Mouse (Mus musculus): ENCODE measurements at regions not wholly inside any gene's neighbourhood (a gene's known extent, or its start where the extent isn't known, plus 50 kb on each side); places are given as distances from the start of the nearest gene placed in this dataset.
"Not testable (repeated sequence)": the region's sequence is repeated elsewhere in the genome, so short reads cannot be mapped to it uniquely, and the experiment has no call there.

DNA sequence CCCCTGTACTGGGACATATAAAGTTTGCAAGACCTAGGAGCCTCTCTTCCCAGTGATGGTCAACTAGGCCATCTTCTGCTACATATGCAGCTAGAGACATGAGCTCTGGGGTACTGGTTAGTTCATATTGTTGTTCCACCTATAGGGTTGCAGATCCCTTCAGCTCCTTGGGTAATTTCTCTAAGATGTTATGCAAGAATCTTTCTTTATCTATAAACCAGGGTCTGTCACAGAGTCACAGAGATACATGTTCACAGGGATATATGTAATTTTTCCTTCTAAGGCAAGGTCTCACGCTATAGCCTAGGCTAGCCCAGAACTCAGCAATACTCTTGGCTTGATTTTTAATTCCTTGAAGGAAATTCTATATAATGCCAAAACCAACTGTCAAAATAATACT lies 56.9 kb downstream of the Zfp36l1 start:
- in situ Hi-C loops (cut with MboI; ENCODE audit: unreplicated experiment in 2 of 2): not testable (repeated sequence)

DNA sequence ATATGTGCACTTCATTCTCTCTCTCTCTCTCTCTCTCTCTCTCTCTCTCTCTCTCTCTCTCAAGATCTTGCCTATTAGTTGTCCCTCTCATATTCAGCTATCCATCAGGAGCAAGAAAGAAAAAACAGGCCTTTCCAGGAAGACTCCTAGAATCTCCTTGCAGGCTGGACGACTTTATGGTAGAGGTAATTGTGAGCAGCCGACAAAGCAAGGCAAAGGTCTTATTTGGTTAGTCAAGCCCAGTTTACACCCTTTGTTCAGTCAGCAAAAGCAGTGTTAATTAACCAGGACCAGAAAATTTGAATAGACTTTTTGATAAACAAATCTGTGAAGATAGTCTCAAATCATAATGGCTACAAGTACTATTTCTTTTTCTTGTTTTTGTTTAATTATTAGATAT lies 57.4 kb downstream of the Zfp36l1 start:
- in situ Hi-C loops (cut with MboI; ENCODE audit: unreplicated experiment in 2 of 2): no loop called here

DNA sequence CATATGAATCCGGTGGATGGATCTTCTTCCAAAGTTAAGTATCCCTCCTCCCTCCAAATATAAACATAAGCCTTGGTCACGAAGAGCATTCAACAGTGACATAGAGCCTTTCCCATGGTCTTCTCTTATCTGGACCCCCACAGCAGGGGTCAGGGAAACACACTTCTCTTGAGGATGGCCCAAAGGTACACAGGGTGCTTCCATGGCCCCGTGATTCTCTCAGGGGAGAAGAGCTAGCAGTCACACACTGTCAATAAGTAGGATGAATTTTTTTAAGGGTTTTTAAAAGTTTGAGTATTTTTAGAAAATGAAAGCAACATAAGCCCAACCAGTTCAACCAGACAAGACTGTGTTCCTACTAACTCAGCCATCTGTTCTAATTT lies 58.2 kb downstream of the Zfp36l1 start:
- in situ Hi-C loops (cut with MboI; ENCODE audit: unreplicated experiment in 2 of 2): no loop called here

DNA sequence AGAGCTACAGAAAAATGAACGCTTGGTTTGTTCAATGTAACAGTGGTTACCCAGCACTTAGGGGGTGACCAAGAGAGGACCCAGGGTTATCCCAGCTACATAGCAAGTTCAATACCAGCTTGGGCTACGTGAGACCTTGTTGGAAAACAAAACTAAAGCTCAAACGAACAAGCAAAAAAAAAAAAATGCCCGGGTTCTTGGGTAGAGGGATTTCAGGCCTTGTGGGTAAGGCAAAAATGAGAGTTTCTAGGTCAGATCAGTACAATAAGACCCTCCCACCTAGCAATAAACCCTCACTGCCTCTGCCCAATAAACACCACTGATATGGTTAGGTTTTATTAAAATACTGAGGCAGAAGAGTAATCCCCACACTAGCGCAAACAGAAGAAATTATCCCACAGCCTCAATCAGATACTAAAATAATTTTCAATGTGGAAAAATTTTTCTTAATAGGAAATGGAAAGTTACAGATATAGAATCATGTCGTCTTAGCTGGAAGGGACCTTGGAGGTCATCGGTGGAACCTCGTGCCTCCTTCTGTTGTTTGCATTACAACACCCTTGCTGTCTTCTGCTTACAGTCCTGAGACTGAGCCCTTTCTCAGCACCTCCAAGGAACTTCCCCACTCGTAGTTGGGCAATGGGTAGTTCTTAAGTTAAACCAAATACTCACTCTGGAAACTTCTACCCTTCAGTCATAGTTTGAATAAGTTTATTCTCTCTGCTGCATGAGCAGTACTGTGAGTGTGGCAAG lies 58.7 kb downstream of the Zfp36l1 start:
- in situ Hi-C loops (cut with MboI; ENCODE audit: unreplicated experiment in 2 of 2): no loop called here

DNA sequence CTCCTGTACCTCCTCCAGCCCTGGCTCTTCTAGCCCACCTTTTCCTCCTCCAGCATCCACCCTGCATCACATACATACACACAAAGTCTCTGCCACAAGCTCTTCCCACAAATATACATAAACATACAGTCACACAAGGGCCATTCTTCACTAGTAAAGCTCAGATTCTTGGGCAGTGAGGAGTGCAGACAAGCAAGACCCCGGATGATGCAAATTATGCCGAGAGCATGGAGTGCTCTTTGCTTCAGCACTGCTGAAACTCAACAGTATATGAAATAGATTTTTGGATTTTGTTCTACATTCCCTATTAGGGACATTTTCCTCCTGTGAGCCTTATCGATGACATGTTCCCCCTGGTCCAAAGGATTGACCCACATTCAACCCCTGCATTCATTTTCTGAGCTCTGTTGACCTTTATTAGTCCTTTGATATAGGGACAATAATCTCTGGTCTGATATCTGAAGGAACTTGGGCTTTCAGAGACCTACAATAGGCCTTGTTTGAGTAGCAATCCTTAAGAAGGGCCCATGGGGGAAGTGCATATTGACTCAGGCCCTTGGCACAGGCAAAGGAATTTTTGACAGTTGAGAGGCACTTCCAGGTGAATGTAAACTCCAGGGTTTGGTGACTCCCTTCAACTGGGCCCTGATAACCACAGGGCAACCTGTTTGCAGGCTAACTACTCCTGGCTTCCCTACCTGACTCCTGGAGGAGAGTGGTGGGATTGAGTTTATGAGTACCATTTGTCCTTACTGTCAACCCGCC lies 64.4 kb downstream of the Zfp36l1 start:
- in situ Hi-C loops (cut with MboI; ENCODE audit: unreplicated experiment in 2 of 2): no loop called here

DNA sequence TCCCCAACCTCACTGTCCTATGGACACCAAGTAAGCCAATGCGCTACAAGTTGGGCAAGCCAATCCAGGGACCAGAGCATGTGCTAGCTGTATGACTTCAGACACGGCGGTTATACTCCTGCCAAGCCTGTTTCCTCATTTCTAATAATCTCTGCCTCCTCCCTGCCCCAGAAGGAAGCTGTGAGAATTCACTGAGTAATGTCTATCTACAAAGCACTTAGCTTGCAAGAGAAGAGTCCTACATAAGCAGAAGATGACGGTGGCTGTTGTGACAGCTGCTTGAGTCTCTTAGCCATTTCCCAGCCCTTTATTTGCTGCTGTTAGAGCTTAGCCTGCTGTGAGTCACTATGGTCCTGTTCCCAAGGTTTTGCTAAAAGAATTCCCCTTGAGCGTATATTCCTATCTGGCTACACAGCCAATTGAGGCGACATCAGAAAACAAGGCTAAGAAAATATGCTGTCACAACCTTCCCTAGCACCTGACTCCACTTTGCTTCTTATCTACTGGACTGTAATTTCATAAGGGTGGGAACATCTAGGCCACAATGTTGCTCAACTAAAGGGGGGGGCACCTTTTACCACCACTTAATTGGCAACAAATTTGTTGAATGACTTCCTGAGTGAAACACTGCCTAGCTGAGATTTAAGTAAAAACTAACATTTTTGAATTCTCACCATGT lies 66.0 kb downstream of the Zfp36l1 start:
- in situ Hi-C loops (cut with MboI; ENCODE audit: unreplicated experiment in 2 of 2): no loop called here

DNA sequence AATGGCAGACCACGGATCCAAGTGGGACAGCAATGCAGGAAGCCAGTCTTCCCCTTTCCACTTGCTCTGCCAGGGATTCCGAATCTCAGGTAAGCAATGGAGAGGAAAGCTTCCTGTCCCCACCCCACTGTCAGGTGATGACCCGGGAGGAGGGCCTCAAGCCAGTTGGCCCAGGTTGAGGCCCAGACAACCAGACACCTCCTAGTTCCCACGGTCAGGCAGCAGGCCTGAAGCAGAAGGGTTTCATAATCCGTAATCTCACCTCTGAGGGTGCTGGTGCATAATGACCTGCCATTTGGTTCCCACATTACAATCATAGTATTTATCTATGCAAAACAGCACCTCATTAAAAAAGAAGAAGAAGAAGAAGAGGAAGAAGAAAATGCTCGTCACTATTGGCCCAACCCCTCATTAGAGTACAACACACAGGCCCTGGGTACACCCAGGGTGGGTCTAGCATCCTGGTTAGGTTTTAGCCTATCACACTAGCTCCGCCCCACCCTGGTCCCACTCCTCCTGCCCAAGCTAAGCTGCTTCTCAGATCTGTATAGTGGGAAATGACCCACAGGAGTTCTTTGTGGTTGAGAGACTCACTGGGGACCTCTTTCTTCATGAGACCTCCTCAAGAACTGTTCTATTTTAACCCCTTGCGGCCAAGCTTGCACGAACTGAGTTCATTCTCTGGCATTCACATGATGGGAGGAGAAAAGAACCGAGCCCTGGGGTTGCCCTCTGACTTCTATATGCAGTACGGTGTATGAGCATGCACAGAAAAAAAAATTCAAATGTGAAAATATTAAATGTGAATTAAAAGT lies 71.1 kb downstream of the Zfp36l1 start:
- in situ Hi-C loops (cut with MboI; ENCODE audit: unreplicated experiment in 2 of 2): no loop called here

DNA sequence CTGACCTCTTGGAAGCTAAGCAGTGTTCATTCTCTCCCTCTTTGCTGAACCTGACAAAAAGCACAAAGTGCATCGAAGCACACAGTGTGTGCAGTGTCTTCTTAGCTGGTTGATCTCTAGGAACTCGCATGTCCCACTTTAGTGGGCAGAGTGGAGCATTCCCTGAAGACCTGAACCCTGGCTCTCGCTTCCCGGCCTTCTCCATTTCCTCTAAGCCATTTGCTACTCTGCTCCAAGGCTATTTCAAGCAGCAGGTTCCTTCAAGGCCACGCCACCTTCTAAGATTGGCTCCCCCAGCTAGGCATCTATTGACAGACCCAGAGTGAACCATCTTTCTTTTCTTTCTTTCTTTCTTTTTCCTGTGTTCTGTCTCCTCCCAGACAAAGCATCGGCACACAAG lies 71.8 kb downstream of the Zfp36l1 start:
- in situ Hi-C loops (cut with MboI; ENCODE audit: unreplicated experiment in 2 of 2): no loop called here

DNA sequence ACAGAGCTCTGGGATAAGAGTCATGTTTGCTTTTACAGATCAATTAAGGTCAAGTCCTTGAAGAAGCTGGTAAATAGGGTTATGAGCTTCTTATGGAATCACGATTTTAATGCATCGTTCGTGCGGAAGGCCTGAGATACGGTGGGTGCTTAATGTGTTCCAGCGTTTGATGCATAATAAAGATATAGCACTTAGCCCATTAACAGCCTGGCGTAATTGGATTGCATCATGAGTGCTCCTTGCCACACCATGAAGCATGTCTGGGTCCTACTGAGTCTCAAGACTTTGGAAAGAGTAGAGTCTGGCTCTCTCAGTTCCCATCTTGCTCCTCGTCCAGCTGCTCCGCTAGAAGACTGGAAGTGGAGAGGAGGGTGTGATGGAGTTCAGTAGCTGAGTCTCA lies 72.6 kb downstream of the Zfp36l1 start:
- in situ Hi-C loops (cut with MboI; ENCODE audit: unreplicated experiment in 2 of 2): no loop called here

DNA sequence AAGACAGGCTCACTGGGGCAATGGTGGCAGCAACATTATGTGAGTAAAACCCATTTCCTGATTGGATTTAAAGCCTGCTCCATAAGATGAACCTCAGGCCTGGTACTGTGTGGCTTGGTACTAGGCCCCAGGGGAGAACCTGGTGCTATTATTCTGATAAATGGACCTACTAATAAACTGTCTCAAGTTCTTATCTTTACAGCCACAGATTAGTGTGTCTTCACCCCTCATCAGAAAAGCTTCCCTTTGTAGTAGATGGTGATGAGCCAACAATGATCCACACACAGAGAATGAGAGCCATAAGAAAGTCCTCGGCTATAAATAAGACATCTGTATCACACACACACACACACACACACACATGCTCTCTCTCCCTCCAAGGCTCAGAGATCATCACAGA lies 73.7 kb downstream of the Zfp36l1 start:
- in situ Hi-C loops (cut with MboI; ENCODE audit: unreplicated experiment in 2 of 2): no loop called here

DNA sequence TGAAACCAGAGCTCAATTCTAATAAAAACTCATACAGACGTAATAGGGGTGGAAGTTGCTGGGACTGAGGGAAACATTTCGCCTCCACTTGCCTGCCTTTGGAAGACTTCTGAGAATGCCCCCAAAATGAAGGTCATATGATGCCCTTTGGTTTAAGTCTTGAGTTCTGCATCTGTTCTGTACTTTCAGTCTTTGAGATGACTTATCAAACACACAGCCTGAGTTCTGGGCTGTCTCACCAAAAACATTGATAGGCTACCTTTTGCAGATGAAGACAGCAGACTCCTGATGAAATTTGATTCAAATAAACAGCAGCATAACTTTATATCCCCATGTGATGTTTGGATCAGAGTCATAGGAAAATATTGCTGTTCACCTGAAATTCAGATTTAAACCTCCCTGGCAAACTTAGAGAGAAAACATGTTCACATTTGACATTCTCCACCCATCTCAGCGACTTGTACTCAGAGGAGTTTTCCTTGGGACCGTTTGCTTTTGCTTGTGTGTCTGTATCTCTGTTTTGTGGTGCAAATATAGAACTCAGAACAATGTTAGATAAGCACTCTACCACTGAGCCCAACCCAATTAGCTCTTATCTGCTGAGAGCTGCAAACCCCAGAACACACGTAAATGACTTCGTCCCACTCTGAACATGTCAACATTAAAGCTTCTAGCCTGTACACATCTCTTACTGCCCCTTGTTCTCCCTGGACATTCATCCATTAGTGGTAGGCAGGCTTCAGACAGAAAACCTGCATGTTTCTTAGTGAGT lies 77.1 kb downstream of the Zfp36l1 start:
- in situ Hi-C loops (cut with MboI; ENCODE audit: unreplicated experiment in 2 of 2): no loop called here

DNA sequence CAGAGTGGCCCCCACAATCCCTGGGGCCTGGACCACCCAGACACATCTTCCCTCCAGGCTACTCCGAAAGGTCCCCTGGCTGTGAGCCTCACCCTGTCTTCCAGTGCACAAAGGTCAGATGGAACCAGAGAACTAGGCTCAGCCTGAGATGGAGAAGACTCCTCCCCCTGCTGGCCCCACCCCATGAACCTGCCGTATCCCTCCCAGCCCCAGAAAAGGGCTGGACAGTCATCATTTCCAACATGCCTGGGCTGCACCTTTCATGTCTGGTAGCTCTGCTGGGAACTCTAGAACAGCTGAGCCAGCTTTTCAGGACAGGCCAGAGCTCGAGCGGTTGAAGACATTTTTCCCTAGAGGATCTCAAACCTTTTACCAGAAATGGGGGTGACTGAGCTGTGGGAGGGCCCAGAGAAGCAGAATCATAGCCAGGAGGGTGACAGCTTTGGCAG lies 77.8 kb downstream of the Zfp36l1 start:
- in situ Hi-C loops (cut with MboI; ENCODE audit: unreplicated experiment in 2 of 2): no loop called here

DNA sequence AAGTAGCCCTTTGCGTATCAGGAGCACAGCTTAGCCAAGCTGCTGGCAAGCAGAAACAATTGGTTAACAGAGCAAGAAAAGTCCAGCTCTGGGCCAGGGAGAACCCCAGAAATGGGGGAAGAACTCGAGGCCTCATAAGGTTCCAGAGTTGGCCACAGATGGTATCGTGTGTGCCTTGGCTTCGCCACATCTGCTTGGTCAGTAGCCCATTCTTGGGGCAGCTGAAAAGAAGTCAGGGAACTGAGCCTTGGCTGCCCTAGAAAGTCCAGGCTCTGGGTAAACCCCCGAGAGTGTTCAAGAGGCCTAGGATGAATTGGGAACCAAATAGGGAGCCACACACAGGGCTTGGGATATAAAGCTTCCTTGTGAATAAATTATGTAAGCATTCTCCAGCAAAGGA lies 78.7 kb downstream of the Zfp36l1 start:
- in situ Hi-C loops (cut with MboI; ENCODE audit: unreplicated experiment in 2 of 2): no loop called here

DNA sequence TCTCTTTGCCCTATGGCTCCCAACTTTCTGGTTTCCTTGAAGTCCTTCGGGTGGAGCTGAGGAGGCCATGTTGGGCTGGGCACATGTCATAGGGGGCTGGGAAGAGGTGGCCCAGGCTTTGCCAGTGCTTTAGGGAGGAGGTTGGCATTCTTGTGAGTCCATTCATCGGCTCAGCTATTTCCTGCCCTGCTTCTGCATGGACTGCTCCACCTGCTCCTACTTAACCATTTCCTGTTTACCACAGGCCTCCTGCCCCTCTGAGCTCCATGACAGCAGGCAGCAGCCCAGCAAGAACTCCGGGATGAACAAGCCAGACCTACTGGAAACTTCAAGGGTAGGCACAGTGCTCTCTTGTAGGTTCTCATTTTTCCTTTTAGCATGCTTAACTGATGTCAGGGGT lies 80.3 kb downstream of the Zfp36l1 start:
- in situ Hi-C loops (cut with MboI; ENCODE audit: unreplicated experiment in 2 of 2): no loop called here

DNA sequence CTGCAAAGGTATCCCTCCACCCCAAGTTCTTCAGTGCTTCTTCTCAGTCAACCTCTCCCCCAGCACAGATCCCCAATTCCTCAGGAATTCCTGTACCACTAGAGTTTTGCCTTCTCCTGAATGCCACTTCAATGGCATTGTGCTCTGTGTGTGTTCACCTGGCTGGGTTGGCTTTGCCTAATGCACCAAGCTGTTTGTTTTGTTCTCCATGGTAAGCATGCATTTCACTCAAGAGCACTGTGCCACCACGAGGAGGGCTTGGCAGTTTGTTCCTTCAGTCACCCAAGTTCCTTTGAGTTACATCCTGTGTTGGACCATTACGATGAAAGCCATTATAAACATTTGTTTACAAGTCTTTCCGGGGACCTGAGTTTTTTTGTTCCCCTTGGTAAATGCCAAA lies 84.5 kb downstream of the Zfp36l1 start:
- in situ Hi-C loops (cut with MboI; ENCODE audit: unreplicated experiment in 2 of 2): no loop called here

DNA sequence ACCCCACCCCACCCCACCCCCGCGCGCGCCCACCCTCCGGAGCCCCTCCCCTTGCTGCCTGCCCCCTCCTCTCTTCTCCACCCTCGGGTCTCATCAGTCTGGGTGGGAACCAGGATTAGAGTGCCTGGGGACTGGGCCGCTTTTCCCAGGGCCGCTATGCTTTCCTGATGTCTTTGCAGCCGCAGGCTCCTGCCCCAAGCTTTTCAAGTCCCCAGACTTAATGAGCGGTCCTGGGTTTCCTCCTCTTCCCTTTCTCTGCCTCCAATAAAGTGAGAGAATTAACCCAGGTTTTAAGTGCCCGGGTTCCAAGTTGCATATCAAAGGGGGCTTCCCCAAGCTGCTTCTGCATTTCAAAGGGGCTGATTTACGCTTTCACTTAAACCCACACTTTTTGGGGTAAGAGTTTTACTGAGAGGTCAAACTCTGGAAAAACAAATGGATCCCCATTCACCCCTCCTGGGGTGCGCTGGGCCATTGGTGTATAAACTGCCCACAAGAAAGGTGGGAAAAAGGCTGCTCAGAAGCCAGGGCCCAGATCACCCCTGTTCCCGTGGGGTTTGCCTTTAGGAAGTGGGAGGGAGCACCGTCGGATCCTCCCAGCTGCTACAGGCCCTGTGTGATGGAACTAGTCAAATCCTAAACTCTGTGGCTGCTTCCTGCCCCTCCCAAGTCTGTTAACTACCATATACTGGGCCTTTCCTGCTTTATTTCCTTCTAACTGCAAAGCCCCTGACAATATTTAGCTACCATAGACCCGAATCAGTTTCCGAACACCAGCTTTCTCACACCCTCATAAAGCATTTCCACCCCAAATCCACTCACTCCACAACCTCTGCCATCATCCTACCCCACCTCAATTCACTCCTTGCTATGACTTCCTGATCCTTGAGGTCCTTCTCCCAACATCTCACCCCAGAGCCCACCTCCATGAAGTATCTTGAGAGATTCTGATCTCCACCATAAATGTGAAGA lies 89.4 kb downstream of the Zfp36l1 start:
- in situ Hi-C loops (cut with MboI; ENCODE audit: unreplicated experiment in 2 of 2): no loop called here

DNA sequence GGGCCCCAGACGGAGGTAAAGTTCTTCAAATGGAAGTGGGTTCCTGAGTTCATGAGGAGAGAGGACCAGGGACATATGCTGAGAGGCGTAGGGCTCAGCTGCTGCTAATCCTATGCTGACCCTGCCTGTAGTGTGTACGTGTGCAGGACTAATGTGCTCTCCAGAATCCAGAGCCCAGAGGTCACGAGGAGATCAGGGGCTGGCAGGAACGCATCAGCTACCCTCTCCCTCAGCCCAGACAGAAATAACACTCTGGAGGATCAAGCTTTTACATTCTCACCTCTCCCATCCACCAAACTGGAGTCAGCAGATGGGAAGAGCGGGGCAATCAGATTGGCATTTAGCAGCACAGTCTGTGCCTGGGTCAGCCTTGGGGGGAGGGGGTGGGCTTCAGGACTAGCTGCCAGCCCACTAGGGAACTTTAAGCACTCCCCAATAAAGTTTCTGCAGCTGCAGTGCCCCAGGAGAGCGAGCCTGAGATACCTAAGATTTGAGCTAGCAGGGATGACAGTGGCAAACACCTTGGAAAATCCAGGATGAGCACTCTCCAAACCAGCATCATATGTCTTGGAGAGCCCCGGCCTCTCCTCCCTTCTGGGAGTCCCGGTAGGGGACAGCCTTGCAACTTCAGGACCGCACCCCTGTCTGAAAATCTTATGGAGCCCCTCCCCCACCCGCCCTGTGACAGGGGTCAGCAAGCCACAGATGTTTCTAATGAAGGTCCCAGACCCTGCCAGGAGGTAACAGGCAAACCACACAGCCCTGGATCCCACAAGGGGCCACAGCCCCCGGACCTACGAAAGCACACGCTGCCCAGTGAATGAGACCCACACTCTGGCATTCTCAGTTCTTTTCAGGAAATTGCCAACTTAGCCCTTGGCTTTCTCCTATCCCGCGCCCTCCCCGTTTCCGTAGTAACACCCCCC lies 90.4 kb downstream of the Zfp36l1 start:
- in situ Hi-C loops (cut with MboI; ENCODE audit: unreplicated experiment in 2 of 2): no loop called here

DNA sequence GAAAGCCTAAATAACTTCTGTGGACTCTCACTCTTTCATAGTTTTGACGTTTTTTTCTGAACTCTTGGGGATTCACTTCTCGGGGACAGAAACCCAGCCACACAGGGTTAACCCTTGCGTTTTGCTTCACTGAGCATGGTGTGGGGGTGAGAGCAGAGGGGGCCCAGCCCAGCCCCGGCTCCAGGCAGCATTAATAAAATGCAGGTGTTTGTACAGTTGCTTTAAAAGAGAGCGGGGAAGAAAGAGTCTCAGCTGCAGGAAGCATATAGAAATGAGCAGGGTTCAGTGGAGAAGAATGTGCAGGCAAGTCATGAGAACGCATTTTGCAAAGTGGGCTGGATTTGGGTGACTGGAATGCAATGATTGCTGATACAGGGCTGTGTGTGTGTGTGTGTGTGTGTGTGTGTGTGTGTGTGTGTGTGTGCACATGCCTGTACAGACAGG lies 91.8 kb downstream of the Zfp36l1 start:
- in situ Hi-C loops (cut with MboI; ENCODE audit: unreplicated experiment in 2 of 2): no loop called here
